Mouse (Mus musculus): Measurements from ENCODE around the gene Cdk14.

Cdk14 gene

DNA sequence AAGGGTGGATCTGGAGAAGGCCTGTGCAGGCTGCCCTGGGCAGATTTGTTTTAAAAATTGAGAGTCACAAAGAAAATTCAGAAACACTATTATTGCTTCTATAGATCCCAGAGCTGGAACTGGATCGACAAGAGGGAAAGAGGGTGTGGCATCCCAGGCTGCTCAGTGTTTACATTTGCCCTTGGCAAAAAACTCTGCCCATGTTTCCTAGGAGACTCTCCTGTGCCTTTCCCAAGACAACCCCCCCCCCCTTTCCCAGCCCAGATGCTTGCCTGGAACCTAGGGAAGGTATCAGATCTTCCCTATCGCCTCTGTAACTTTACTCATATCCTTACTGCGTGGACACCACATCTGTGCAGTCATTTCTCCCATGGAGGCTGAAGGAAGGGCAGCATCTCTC, 628.9 kb downstream of the Cdk14 start:
- no peak for DNase-seq (ENCODE audit: low spot score in 2 of 2)

DNA sequence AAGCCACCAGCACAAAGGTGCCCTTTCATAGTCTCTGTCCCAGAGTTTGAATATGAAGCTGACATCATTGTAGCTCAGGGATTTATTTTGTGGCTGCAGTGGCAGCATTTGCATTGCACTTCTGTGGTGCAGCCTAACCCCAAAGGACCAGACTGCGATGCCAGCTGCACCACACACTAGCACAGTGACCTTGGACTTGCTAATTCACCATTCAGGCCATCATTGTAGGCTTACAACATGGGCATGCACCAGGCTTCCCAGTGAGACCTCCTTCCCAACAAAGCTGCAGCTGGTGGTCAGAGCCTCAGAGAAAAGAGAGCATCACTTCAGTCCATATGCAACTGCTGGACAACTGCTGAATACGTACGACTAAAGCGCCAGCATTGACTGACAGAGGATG, 629.8 kb downstream of the Cdk14 start:
- DNase-seq (ENCODE audit: low spot score in 2 of 2): no peak

DNA sequence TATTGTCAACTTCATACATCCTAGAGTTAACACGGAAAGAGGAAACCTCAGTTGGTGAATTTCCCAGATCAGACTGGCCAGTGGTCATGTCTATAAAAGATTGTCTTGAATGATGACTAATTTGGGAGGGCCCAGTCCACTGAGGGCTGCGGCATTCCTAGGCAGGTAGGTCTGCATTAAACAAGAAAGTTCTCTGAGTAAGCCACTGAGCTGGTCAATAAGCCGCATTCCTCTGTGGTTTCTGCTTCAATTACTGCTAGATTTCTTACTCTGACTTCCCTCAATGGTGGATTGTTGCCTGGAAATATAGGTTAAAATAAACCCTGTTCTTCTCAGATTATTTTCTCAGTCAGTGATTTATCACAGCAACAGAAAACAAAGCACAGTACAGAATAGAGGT, 631.6 kb downstream of the Cdk14 start:
- no peak for DNase-seq (ENCODE audit: low spot score in 2 of 2)

DNA sequence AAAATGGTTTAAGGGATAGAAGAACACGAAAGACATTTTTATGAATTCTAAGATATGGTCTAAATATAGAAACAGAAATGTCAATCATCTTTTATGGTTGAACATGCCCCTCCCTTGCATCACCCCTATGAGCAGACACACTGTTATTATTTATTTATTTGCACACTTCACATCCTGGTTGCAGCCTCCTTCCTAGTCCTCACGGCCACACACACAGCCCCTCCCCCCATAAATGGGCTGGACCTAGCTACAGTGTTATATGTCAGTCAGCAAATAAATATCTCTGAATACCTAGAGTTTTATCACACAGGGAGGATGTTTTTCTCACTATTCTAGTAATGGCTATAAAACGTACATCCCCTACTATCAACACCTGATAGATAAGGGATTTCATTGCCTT, 633.3 kb downstream of the Cdk14 start:
- no peak for DNase-seq (ENCODE audit: low spot score in 2 of 2)

DNA sequence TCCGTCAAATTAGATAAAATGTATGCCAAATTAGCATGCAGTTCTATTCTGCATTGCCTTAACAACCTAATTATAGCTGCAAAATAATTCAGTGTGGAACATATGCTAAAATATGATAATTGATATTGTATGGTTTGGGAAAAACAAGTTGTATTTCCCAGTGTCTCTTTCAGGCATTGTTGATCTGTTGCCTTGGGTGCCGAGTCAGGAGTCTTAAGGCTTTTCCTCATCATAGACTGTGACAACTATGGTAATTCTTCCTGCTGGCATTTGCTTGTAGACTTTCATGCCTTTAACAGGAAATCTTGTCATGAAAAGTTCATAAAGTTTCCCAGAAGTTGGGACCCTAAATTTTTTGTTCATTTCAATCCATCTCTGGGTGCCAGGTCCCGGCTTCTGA, 641.8 kb downstream of the Cdk14 start:
- no peak for DNase-seq (ENCODE audit: low spot score in 2 of 2)

DNA sequence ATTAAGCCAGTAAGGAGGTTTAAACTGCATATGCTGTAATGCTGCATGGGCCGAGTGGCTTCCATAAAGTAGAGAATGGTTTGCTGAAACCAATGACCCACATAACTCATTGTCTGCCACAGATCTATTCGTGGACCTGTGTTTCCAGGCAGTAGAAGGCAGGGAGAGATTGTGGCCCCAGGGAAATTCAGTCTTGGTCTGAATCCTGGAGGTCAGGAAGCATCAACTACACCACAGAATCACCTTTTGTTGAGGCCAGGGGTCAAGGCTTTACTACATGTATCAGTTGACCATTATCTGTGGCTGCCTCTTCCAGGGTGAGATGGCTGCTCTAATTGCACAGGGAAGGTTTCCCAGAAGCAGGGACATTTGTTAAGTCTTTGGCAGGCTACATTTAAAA, 643.6 kb downstream of the Cdk14 start:
- no peak for DNase-seq (ENCODE audit: low spot score in 2 of 2)

DNA sequence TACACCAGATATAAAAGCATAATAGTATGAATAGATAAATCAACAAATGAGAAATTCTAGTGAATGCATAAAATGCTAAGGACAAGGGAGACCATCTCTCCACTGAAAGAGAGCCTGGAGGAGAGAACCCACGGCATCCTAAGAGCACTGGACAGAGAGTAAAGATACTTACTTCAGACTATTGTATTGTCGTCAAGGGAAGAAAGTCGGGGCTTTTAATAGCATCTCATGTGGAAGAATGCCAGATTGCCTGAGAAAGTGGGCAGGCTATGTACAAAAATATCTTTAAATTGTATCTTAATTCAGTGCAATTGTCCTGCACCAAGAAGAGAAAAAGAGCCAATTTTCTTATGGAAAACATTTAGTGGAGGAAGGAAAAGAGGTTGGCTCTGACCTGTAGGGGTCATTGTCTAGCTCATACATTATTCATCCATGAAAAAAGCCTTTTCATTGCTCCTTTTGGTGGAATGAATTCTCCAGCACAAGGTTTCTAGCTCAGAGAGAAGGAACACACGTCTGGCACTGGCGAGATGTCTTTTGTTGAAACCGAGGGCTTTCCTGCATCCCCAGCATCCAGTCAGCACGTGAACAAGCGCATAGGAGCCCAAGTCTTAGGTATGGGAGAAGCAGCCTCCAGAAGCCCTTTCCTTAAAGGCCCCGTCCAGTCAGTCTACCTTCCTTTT, 646.9 kb downstream of the Cdk14 start:
- no peak for DNase-seq (ENCODE audit: low spot score in 2 of 2)

DNA sequence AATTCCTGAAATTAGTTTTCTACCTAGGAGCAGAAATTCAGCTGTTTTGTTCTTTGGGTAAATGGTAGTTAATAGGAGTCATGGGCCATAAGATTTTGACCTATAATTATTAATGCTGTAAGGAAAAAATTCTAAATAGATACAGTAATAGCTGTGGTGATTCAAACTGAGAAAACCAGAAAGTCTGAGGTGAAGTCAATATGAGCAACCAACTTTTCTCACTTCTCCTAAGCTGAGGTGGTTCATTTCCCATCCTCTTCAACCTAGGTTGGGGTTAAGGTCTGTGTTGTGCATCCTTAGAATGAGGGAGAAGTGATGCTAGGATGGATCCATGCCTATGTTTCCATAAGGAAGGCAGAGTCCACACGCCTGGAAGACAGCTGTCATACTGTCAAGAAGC, 649.5 kb downstream of the Cdk14 start:
- no peak for DNase-seq (ENCODE audit: low spot score in 2 of 2)

DNA sequence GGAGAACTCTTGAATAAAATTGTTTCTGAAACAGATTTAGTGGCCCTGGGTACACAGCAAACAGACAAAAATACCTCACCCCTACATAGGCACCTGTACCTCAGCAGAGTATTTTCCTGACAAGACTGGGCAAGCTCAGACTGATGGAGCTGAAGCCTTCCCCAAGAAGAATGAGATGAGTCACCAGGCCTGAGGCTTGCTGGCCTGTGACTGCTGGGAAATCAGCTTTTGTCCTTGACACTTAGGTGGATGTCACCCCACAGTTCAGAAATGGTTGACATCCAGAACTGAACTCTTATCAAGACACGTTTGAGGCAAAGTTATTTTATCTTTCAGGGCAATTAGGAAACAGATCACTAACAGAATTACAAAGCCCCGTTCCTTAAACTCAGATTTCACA, 652.2 kb downstream of the Cdk14 start:
- DNase-seq (ENCODE audit: low spot score in 2 of 2): no peak

DNA sequence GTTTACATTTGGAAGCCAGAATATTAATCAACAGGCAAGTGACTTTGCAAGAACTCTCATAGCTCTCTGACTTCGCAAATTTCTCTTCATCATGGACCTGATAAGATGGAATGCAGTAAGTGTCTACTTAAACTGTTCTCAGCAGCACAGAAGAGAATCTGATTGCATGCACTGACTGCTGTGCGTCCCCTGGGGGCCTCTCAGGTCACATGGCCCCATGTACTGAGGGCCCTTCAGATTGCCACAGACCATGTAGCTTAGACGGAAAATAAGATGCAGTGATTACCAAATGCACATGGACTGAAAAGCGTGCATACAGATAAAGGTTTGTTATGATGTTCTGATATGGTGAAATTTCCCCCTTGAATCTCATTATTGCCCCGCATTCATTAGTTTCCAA, 653.4 kb downstream of the Cdk14 start:
- DNase-seq (ENCODE audit: low spot score in 2 of 2): no peak

DNA sequence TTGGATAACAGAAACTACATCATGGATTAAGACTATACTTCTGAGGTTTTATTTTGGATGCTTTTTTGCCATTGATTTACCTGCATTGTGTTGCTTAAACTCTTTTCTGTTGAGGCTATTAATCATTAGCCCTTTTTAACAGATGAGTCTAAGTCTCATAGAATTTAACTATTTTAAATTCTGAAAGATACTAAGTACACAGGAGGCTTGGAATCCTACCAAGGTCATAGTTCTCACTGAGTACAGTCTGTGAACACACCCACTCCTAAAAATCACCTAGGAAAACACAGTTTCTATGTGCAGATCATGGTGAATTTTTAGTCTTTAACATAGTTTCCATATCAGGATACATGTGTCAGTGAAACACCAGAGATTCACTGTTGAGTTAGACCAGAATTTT, 658.2 kb downstream of the Cdk14 start:
- DNase-seq (ENCODE audit: low spot score in 2 of 2): no peak

DNA sequence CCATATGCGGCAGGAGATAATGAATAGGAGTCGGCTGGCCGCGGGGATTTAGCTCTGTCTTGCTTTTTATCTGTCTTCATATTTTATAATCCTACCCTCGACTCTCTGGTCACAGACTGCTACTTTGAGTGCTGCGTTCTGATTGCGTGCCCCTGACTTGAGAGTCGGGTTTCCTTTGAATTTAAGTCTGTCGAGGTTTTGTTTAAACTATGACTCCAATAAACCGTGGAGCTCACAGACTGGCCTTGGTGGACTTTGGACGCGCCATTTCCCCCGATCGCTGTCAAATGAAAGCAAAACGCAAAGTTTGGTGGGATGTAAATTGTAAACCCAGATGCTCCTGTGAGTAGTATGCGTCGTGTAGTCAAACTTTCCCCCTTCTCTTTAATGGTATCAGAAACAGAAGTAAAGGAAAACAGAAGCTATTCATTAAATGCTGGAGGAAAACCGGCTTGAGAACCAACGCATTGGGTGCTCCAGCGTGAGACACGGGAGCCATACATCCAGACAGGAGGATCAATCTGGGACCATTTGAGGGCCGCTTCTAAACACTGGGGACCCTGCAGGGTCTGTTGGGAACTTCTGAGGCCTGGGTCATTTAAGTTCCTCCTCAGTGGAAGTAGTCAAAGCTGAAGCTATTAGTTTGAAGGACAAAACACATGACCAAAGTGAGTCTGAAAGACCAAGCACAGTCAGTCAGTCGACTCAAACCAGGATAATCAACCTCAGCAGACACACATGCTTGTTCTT, 661.6 kb downstream of the Cdk14 start:
- DNase-seq (ENCODE audit: low spot score in 2 of 2): no peak

DNA sequence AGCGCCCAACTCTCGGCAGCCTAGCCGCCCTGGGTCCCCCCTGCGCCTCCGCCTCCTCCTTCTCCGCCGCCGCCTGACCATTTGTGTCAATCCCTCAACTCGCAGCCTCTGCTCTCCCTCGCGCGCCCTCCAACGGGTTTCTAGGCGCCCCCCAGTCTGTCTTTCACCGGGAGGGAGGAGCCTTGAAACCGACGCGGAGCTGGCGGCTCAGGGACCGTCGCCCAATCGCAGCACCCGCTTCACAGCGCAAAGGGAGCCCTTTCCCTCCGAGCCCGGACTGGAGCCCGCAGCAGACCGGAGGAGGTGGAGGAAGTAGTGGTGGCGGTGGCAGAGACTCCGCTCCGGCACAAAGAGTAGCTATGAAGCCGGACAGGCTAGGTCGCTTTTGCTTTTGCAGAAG, 662.2 kb downstream of the Cdk14 start, which contains the start of gene Fzd1:
Gene Fzd1 (minus strand): TSS at position 134 of the 400 bp plus-strand sequence.
- no peak for DNase-seq (ENCODE audit: low spot score in 2 of 2)

DNA sequence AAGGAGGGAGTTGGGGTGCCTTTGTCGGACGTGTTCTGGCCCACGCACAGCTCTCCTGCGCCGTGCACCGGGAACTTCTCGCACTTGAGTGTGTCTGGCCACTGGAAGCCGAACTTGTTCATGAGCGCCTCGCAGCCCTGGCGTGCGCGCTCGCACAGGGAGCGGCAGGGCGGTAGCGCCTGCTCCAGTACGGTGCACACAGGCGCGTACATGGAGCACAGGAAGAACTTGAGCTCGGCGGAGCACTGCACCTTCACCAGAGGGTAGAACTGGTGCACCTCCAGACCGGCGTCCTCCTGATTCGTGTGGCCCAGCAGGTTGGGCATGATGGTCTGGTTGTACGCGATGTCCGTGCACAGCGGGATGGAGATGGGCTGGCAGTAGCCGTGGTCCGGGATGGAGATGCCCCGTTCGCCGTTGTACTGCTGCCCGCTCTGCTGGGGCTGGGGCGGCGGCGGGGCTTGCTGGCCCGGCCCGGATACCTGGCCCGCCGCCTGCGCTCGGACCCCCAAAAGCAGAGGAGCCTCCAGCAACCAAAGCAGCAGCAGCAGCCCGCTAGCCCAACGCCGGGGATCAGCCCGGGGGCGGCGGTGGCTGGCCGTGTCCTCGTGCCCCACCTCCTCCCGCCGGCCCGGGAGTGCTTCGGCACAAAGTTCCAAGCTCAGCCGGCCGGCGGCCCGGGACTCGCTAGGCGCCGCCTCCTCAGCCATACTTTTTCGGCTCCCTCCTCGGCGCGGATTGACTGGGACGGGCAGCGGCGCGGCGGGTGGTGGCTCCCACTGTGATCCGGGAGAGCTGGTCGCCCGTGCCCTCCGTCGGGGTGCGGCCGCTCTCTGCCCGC, 663.0 kb downstream of the Cdk14 start:
- DNase-seq (ENCODE audit: low spot score in 2 of 2): no peak

DNA sequence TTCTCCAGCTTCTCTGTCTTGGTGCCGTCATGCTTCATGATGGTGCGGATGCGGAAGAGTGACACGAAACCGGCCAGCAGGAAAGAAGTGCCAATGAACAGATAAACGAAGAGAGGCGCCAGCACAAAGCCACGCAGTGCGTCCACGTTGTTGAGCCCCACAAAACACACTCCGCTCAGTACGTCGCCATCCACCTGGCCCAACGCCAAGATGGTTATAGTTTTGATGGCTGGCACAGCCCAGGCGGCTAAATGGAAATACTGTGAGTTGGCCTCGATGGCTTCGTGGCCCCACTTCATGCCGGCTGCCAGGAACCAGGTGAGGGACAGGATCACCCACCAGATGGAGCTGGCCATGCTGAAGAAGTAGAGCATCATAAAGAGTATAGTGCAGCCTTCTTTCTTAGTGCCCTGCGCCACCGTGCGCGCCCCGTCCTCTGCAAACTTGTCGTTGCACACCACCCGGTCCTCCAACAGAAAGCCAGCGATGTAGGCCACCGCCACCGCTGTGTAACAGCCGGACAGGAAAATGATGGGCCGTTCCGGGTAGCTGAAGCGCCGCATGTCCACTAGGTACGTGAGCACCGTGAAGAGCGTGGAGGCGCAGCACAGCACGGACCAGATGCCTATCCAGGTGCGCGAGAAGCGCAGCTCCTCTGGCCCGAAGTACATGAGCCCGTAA, 664.0 kb downstream of the Cdk14 start:
- DNase-seq (ENCODE audit: low spot score in 2 of 2): no peak

DNA sequence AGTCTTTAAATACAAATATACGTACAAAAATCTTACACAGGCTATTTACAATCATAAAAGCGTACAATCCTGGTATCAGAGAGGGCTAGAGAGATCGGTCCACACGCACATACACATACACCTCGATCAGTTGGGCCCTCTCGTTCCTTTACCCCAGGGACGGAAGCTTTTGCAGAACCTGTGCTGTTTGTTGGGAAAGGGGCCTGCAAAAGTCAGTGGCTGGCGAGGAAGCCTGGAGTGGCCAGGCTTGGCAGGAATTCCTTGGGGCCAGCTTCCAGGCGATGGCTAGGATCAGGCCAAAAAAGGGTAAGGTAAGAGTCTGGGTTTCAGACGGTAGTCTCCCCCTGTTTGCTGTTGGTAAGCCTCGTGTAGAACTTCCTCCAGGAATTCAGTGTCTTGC, 664.8 kb downstream of the Cdk14 start:
- no peak for DNase-seq (ENCODE audit: low spot score in 2 of 2)

DNA sequence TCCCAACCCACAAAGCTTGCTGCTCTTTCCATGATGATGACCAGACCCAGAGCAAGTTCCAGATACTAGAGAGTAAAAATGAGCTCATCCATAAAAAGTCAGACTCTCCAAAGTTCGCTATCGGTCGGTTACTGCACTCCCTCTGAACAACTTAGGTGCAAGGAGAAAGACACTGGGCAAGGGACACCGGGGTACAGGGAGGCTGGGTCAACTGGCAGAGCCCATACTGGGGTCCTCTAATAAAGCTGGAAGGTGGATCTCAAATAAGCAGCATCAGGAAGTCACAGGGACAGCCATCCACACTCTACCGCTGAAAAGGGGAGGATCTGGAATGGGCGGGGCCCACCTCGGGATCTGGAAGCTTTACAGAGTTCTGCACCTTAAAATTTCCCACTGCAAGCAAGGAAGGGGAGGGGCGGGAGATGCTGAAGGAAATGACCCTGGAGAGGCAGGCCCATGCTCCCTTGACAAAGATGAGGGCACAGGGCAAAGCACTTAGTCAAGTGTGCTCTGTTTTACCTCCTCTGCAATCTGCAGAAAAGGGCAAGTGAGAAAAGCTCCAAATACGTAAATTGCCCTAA, 665.3 kb downstream of the Cdk14 start:
- no peak for DNase-seq (ENCODE audit: low spot score in 2 of 2)

Data from thymus, postnatal 10 days (tissue).